Mouse (Mus musculus) limb, embryonic 13.5 days (tissue): ENCODE measurements at regions not wholly inside any gene's neighbourhood (a gene's known extent, or its start where the extent isn't known, plus 50 kb on each side); places are given as distances from the start of the nearest gene placed in this dataset.

Experiments
- ATAC-seq: fragments of 200-750 bp; cut with Nextera tagmentation; 2 replicates; pipeline ENCODE4 v1.8.0; 2017; ENCODE audit warnings: low read depth, moderate number of reproducible peaks, moderate TSS enrichment; ENCODE audit not compliant: low FRiP score
- H3K27ac ChIP-seq: fragments of 300-500 bp; sonication (generic); 2 replicates; pipeline ENCODE4 v1.5.1; 2015; ENCODE audit warnings: inconsistent platforms, mild to moderate bottlenecking, moderate library complexity
- H3K27me3 ChIP-seq: fragments of 300-500 bp; sonication (generic); 2 replicates; pipeline ENCODE4 v1.6.1; 2015; ENCODE audit warnings: mild to moderate bottlenecking, inconsistent platforms
- H3K36me3 ChIP-seq: fragments of 300-500 bp; sonication (generic); 2 replicates; pipeline ENCODE4 v1.6.1; 2015; ENCODE audit warnings: inconsistent platforms, mild to moderate bottlenecking, moderate library complexity
- H3K4me1 ChIP-seq: fragments of 300-500 bp; sonication (generic); 2 replicates; pipeline ENCODE4 v1.6.1; 2015; ENCODE audit warnings: inconsistent platforms
- H3K4me2 ChIP-seq: fragments of 300-500 bp; sonication (generic); replicated peaks from 2 replicates; pipeline ENCODE4 v1.6.1; 2015; ENCODE audit warnings: inconsistent platforms, mild to moderate bottlenecking, moderate library complexity
- H3K4me3 ChIP-seq: fragments of 300-500 bp; sonication (generic); 2 replicates; pipeline ENCODE4 v1.5.1; 2015; ENCODE audit warnings: moderate library complexity, mild to moderate bottlenecking, inconsistent platforms
- H3K9ac ChIP-seq: fragments of 300-500 bp; sonication (generic); 2 replicates; pipeline ENCODE4 v1.6.1; 2015; ENCODE audit warnings: mild to moderate bottlenecking, inconsistent platforms
- H3K9me3 ChIP-seq: fragments of 300-500 bp; sonication (generic); 2 replicates; pipeline ENCODE4 v1.6.1; 2016; ENCODE audit warnings: inconsistent platforms
- WGBS: fragments of 180-500 bp; shearing (Covaris S2); methylation state at CpG from one replicate; pipeline ENCODE4 v1.1.7; 2015; 5-methylcytosine and 5-hydroxymethylcytosine counted together

DNA sequence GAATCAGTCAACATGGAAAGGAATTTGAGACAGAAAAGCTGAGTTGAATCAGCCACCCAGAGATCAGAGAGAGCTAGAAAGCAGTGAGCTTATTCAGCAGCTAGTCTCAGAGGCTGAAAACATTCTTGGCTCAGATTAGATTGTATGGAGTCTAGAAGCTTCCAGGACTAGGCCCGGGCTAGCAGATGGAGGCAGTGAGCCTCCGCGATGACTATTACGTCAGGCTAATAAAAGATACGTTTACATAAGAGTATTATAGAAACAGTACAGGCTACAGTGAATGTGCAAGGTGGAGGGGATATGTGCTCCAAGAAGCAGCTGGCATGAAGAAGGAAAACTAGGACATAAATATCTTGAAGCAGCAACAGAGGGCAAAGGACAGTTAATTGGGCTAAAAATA lies 328.0 kb downstream of the Arl4a start:
- no peaks in the 10 kb centered on the region for H3K36me3 ChIP-seq
- no peak overlapping the region for H3K4me2 ChIP-seq
- H3K27ac ChIP-seq: no peak overlapping the region
- ATAC-seq: no peak
- H3K4me1 ChIP-seq: peaks cover 3% of the 10 kb centered on the region; the same call in 1 of the 2 replicates
- no peak overlapping the region for H3K4me3 ChIP-seq
- 68% methylated on average over 5 of the region's 5 CpGs for WGBS
- no peaks in the 10 kb centered on the region for H3K27me3 ChIP-seq
- H3K9ac ChIP-seq: no peak overlapping the region
- no peaks in the 10 kb centered on the region for H3K9me3 ChIP-seq

DNA sequence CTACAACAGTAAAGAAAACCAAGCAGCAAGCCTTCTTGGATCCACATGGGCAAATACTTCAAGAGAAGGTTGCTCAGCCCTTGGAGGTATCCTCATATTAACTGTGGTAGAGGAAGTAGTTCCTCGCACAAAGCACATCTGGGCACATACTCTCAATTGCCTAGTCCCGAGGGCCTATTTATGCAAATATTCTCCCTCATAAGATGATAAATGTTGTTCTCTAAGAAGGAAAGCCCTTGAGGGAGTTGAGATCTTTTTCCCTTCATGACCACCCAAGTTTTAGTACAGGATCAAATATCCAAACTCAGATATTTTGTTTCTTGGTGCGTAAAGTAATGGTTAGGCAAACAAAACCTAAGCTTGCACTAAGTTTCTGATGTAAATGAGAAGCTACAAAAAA lies 340.6 kb downstream of the Arl4a start:
- ATAC-seq: no peak
- H3K27ac ChIP-seq: no peak overlapping the region
- H3K4me3 ChIP-seq: no peak overlapping the region
- H3K4me2 ChIP-seq: no peak overlapping the region
- 50% methylated on average over 3 of the region's 3 CpGs for WGBS
- no peaks in the 10 kb centered on the region for H3K27me3 ChIP-seq
- no peaks in the 10 kb centered on the region for H3K36me3 ChIP-seq
- H3K9me3 ChIP-seq: no peaks in the 10 kb centered on the region
- no peaks in the 10 kb centered on the region for H3K4me1 ChIP-seq
- H3K9ac ChIP-seq: no peak overlapping the region

DNA sequence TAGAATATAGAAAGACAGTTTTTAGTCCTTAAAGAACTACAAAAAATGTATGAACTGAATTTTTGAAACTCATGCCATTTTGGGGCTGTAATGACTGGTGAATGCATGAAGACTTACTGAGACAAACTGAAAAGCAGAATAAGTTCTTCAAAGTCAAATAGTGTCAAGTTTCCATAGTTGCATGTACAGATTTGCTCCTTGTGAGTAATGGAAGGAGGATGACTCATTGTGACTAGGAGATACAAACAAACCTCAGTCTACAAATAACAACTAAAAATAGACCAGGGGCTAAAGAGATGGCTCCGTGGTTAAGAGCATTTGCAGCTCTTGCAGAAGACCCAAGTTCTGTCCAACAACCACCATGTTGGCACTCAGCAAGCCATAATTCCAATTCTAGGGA lies 342.5 kb downstream of the Arl4a start:
- ATAC-seq: no peak
- 79% methylated on average over 1 of the region's 1 CpGs for WGBS
- Histone ChIP-seq H3K4me2 (no peak overlapping the region), H3K27ac (no peak overlapping the region), H3K9me3 (no peaks in the 10 kb centered on the region), H3K4me3 (no peak overlapping the region), H3K4me1 (no peaks in the 10 kb centered on the region), H3K36me3 (no peaks in the 10 kb centered on the region), H3K9ac (no peak overlapping the region), H3K27me3 (no peaks in the 10 kb centered on the region)

DNA sequence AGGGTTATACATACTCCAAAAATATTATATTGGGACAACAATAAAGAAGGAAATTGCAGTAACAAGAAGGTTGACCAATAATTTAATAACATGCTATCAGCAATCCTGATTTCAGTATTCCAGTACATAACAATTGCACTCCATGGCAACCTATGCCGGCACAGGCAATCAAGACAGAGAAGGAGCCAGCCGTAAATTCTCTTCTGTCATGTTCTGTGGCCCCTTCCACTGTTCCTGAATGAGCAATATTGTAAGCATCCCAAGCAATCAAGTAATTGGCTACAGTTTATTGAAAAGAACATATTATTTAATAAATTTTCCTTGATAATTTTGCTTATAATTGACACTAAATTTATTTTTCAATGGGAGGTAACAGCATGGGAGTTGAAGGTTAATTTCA lies 345.8 kb downstream of the Arl4a start:
- Histone ChIP-seq H3K36me3 (no peaks in the 10 kb centered on the region), H3K27ac (no peak overlapping the region), H3K4me2 (no peak overlapping the region), H3K27me3 (no peaks in the 10 kb centered on the region), H3K4me1 (no peaks in the 10 kb centered on the region), H3K9ac (no peak overlapping the region), H3K9me3 (no peaks in the 10 kb centered on the region), H3K4me3 (no peak overlapping the region)
- 67% methylated on average over 2 of the region's 2 CpGs for WGBS
- no peak for ATAC-seq

DNA sequence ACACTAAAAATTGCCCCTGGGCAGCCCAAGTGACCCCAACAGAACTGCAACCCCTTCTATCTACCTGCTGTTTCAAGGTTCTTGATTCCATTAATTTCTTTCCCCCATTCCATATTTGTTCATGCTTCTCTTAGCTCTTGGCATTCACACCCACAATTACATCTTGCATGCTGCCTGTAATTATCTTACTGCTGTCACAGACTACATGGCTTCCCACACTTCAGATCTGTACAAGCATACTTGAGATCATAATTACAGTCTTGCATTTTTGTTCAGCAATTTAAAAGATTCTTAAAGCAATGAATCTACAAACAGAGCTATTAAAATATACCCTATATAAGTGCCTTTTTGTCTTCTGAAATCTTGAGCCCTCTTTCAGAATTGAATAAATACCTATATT lies 352.4 kb downstream of the Arl4a start:
- H3K36me3 ChIP-seq: no peaks in the 10 kb centered on the region
- no peaks in the 10 kb centered on the region for H3K9me3 ChIP-seq
- no peaks in the 10 kb centered on the region for H3K4me1 ChIP-seq
- no peak overlapping the region for H3K9ac ChIP-seq
- H3K27me3 ChIP-seq: no peaks in the 10 kb centered on the region
- no peak overlapping the region for H3K4me2 ChIP-seq
- ATAC-seq: no peak
- H3K27ac ChIP-seq: no peak overlapping the region
- H3K4me3 ChIP-seq: no peak overlapping the region

DNA sequence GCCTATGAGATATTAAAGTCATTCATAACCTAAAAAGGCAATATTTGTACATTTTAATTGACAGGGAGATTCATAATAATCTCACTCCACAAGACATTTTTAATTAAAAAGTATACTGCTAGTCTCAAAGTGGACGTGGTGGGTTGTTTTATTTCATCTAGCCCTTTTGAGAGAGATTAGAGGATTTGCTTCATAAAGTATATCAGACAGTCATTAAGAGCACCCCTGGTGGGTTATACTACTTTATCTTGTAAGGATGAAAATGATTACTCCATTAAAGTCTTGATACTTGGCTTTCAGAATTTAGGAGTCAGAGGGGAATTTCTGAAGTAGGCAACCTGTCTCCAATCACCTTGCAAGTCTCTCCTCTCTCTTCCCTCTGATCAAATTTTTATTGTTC lies 355.7 kb downstream of the Arl4a start:
- 41% methylated on average over 1 of the region's 1 CpGs for WGBS

DNA sequence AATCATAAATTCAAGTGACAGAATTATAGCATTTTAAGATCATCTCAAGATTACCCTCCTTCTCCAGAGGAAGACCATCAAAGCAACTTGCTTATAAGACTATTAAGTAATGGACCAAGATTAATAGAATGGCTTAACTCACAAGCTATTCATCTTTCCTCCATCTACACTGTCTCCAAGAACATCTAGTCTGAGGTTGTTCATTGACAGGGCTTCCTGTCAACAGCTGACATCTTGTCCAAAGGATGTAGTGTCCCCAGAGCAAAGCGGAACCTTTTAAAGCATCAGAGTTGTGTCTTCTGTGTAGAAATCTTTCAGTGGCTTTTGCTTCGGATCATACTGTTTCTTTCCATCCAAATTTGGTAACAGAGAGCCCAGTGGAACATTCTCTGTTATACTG lies 362.2 kb downstream of the Arl4a start:
- Histone ChIP-seq H3K27ac (no peak overlapping the region), H3K4me1 (no peaks in the 10 kb centered on the region), H3K9me3 (no peaks in the 10 kb centered on the region), H3K9ac (no peak overlapping the region), H3K4me3 (no peak overlapping the region), H3K27me3 (no peaks in the 10 kb centered on the region), H3K4me2 (no peak overlapping the region), H3K36me3 (no peaks in the 10 kb centered on the region)
- WGBS: 90% methylated on average over 2 of the region's 2 CpGs
- ATAC-seq: no peak

More for the DNA sequence above, 355.7 kb downstream of the Arl4a start:
- no peaks in the 10 kb centered on the region for H3K4me1 ChIP-seq
- no peaks in the 10 kb centered on the region for H3K27me3 ChIP-seq
- no peak overlapping the region for H3K9ac ChIP-seq
- no peak overlapping the region for H3K27ac ChIP-seq
- no peak overlapping the region for H3K4me2 ChIP-seq
- ATAC-seq: no peak
- H3K4me3 ChIP-seq: no peak overlapping the region
- no peaks in the 10 kb centered on the region for H3K9me3 ChIP-seq
- H3K36me3 ChIP-seq: no peaks in the 10 kb centered on the region

DNA sequence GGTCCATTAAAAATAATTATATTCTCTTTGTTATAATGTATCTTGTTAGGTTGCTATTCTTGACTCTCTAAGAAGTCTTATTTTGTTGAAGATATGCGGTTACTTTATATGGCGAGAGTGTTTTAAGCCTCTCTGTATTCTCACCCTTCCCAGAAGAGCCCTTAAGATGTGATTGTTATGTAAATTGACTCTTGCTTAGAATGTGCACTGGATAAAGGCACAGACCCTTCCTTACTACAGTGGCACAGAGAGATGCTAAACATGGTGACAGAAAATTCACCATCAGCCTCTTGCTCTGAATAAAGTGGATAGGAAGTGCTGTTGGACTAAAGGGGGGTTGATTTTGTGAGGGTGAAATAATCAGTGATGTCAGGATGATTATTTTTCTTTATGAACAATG lies 370.1 kb downstream of the Arl4a start:
- Histone ChIP-seq H3K27me3 (no peaks in the 10 kb centered on the region), H3K27ac (no peak overlapping the region), H3K9ac (no peak overlapping the region), H3K4me1 (no peaks in the 10 kb centered on the region), H3K36me3 (no peaks in the 10 kb centered on the region), H3K9me3 (no peaks in the 10 kb centered on the region), H3K4me2 (no peak overlapping the region), H3K4me3 (no peak overlapping the region)
- no peak for ATAC-seq
- 78% methylated on average over 2 of the region's 2 CpGs for WGBS

DNA sequence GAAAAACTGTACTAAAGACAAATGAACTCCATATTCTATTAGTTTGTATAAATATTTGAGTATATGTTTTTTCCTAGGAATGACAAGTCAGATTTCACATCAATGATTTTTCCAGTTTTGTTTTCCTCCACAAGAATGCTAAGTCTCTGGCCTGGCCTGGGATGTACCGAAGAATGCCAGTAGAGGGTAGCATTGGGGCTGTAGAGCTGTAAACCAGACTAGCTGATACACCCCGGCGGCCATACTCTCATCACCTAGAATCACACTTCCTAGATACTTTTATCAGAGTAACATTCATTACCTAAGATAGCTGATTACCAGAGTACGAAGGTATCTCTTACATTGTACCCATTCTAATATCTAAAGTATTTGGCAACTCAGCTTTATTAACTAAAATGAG lies 372.4 kb downstream of the Arl4a start:
- Histone ChIP-seq H3K27me3 (no peaks in the 10 kb centered on the region), H3K4me1 (no peaks in the 10 kb centered on the region), H3K36me3 (no peaks in the 10 kb centered on the region), H3K4me3 (no peak overlapping the region), H3K9ac (no peak overlapping the region), H3K4me2 (no peak overlapping the region), H3K27ac (no peak overlapping the region), H3K9me3 (no peaks in the 10 kb centered on the region)
- no peak for ATAC-seq
- WGBS: 18% methylated on average over 4 of the region's 4 CpGs

DNA sequence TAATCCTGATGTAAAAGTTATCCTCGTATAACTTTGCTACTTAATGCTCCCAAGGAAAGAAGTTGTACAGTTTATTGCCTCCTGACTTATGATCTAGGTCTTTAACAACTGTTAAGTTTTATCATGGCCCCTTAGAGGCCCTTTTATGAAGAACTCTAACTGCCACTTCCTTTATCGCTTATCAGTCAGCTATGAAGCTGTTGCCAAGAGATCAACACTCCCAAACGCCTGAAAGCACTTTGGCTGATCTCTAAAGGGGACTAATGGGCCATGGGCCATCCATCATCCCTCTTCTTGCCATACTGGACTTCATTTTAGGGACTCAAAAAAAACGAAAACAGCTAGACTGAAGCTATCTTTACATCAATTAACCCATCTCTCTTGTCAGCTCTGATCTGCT lies 377.4 kb downstream of the Arl4a start:
- 25% methylated on average over 4 of the region's 4 CpGs for WGBS
- Histone ChIP-seq H3K36me3 (no peaks in the 10 kb centered on the region), H3K4me1 (no peaks in the 10 kb centered on the region), H3K9ac (no peak overlapping the region), H3K4me3 (no peak overlapping the region), H3K4me2 (no peak overlapping the region), H3K27me3 (no peaks in the 10 kb centered on the region), H3K27ac (no peak overlapping the region), H3K9me3 (no peaks in the 10 kb centered on the region)
- no peak for ATAC-seq

DNA sequence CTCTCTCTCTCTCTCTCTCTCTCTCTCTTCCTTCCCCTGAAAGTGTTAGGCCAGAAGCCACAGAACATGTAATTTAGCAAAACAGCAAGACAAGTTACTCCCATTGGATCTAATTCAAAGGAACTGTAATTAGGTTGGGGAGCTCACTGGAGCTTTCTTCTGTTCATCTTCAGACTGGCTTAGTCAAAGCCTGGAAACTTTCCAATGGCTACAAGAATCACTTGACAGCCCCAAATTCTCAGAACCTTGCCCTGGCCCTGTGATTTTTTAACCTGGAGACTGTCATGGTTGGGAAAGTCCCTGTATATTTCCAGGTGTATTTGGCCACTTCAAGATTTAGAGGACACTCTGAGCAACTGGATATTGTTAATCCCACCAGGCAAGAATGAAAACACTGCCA lies 381.2 kb downstream of the Arl4a start:
- Histone ChIP-seq H3K4me3 (no peak overlapping the region), H3K36me3 (no peaks in the 10 kb centered on the region), H3K27me3 (no peaks in the 10 kb centered on the region), H3K4me1 (no peaks in the 10 kb centered on the region), H3K27ac (no peak overlapping the region), H3K4me2 (no peak overlapping the region), H3K9ac (no peak overlapping the region), H3K9me3 (no peaks in the 10 kb centered on the region)
- ATAC-seq: no peak

DNA sequence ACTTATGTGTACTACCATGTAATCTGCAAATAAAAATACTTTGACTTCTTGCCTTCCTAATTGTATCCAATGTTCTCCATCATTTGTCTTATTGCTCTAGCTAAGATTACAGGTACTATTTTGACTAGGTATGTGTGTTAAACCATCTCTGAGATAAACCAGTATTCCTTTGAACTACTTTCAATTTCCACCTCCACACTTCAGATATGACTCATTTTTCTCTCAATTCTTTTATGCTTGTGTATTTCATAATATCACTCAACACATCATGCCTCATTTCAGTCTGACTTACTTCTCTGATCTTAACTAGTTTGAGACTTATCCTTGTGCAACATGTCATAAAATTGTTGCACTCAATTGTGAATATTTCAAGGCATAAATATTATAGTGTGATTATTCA lies 388.9 kb downstream of the Arl4a start:
- H3K4me2 ChIP-seq: no peak overlapping the region
- H3K27me3 ChIP-seq: no peaks in the 10 kb centered on the region
- no peak for ATAC-seq
- no peak overlapping the region for H3K4me3 ChIP-seq
- H3K36me3 ChIP-seq: no peaks in the 10 kb centered on the region
- no peak overlapping the region for H3K27ac ChIP-seq
- H3K9ac ChIP-seq: no peak overlapping the region
- H3K9me3 ChIP-seq: no peaks in the 10 kb centered on the region
- no peaks in the 10 kb centered on the region for H3K4me1 ChIP-seq

DNA sequence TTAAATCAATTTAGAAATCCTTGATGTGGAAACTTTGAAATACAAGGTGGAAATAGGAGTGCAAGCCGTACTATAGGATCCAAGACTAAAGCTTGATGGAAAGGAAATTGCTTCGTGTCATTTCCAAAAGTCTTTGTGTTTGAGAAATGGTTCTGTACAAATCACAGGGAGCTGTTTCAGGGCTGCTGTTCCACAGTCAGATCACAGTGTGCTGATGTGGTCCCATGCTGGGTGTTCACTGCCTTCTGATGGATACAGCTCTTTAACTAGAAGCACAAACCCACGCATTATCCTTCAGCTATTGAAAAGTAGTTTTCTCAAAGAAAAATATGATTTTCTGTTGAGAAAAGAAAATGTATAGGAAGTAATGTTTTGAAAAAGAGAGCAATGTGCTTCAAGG lies 391.3 kb downstream of the Arl4a start:
- Histone ChIP-seq H3K27me3 (no peaks in the 10 kb centered on the region), H3K4me2 (no peak overlapping the region), H3K9me3 (no peaks in the 10 kb centered on the region), H3K36me3 (no peaks in the 10 kb centered on the region), H3K27ac (no peak overlapping the region), H3K4me3 (no peak overlapping the region), H3K4me1 (no peaks in the 10 kb centered on the region), H3K9ac (no peak overlapping the region)
- no peak for ATAC-seq
- 86% methylated on average over 3 of the region's 3 CpGs for WGBS

DNA sequence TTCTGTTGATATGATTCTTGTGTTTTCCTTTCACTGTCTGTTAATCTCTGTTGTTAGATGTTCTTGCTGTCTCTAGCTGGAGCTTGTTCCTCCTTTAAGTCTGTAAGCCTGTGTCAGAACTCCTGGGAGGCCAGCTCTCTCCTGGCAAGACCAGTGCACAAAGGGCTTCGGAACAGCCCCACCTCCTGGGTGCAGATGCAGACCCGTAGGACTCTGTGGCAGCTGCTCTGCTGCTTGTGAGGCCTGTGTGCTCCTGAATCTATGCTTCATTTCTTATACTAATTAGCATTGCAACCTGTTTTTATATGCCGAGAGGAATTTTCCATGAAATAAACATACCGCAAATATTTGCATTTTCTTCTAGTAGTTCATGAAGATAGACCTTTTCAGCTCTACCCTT lies 392.2 kb downstream of the Arl4a start:
- Histone ChIP-seq H3K27me3 (no peaks in the 10 kb centered on the region), H3K4me3 (no peak overlapping the region), H3K4me1 (no peaks in the 10 kb centered on the region), H3K36me3 (no peaks in the 10 kb centered on the region), H3K9me3 (no peaks in the 10 kb centered on the region), H3K4me2 (no peak overlapping the region), H3K27ac (no peak overlapping the region), H3K9ac (no peak overlapping the region)
- WGBS: 72% methylated on average over 4 of the region's 4 CpGs
- ATAC-seq: no peak
